Mouse (Mus musculus): ENCODE data around the gene Usp53. TPM values are rescaled to one million over a fixed set of nuclear protein-coding genes. Genes with fewer than 3 reads are reported as not detected.

Usp53 gene
- polyA plus RNA-seq, 1 experiment from 2014 or later, result 3.0 TPM

GRCm38 (mm10) chr3:122998511-122998910 lies 14.2 kb upstream of the Usp53 start:
- ATAC-seq (ENCODE audit: low read depth), result no peak
- Histone ChIP-seq H3K9ac (ENCODE audit: low read depth, low read length) (no peak overlapping the region), H3K36me3 (ENCODE audit: control insufficient read depth, insufficient read depth) (no peaks in the 10 kb centered on the region), H3K4me1 (ENCODE audit: control insufficient read depth, low read depth, low read length) (no peaks in the 10 kb centered on the region), H3K27ac (ENCODE audit: low read length) (no peak overlapping the region), H3K4me3 (ENCODE audit: low read depth, low read length) (no peak overlapping the region), H3K27me3 (ENCODE audit: control insufficient read depth, insufficient read depth, low read depth, low read length) (no peaks in the 10 kb centered on the region), H3K4me2 (ENCODE audit: low read depth, low read length) (no peak overlapping the region), H3K9me3 (replicated peaks; ENCODE audit: control insufficient read depth, low read length) (no peaks in the 10 kb centered on the region)
- WGBS (ENCODE audit: insufficient replicate concordance), result 66% methylated on average over 8 of the region's 8 CpGs

GRCm38 (mm10) chr3:122996968-122997367 lies 12.7 kb upstream of the Usp53 start:
- Histone ChIP-seq H3K4me3 (ENCODE audit: low read depth, low read length) (no peak overlapping the region), H3K4me2 (ENCODE audit: low read depth, low read length) (no peak overlapping the region), H3K36me3 (ENCODE audit: control insufficient read depth, insufficient read depth) (no peaks in the 10 kb centered on the region), H3K9ac (ENCODE audit: low read depth, low read length) (no peak overlapping the region), H3K9me3 (replicated peaks; ENCODE audit: control insufficient read depth, low read length) (no peaks in the 10 kb centered on the region), H3K27ac (ENCODE audit: low read length) (no peak overlapping the region), H3K4me1 (ENCODE audit: control insufficient read depth, low read depth, low read length) (no peaks in the 10 kb centered on the region), H3K27me3 (ENCODE audit: control insufficient read depth, insufficient read depth, low read depth, low read length) (no peaks in the 10 kb centered on the region)
- WGBS (ENCODE audit: insufficient replicate concordance), result 24% methylated on average over 1 of the region's 1 CpGs
- no peak for ATAC-seq (ENCODE audit: low read depth)

- 71% methylated on average over 11 of the region's 11 CpGs for WGBS (ENCODE audit: insufficient replicate concordance)
- H3K9ac ChIP-seq (ENCODE audit: low read depth, low read length), result no peak overlapping the region
Measured at GRCm38 (mm10) chr3:122986906-122987305, 2.6 kb upstream of the Usp53 start.

GRCm38 (mm10) chr3:122986386-122986785 lies 2.1 kb upstream of the Usp53 start:
- Histone ChIP-seq H3K9me3 (replicated peaks; ENCODE audit: control insufficient read depth, low read length) (no peaks in the 10 kb centered on the region), H3K36me3 (ENCODE audit: control insufficient read depth, insufficient read depth) (no peaks in the 10 kb centered on the region), H3K27ac (ENCODE audit: low read length) (no peak overlapping the region), H3K4me2 (ENCODE audit: low read depth, low read length) (no peak overlapping the region), H3K4me3 (ENCODE audit: low read depth, low read length) (no peak overlapping the region), H3K9ac (ENCODE audit: low read depth, low read length) (no peak overlapping the region), H3K27me3 (ENCODE audit: control insufficient read depth, insufficient read depth, low read depth, low read length) (no peaks in the 10 kb centered on the region), H3K4me1 (ENCODE audit: control insufficient read depth, low read depth, low read length) (peaks cover 14% of the 10 kb centered on the region; the same call in 1 of the 2 replicates)
- ATAC-seq (ENCODE audit: low read depth), result no peak
- 14% methylated on average over 1 of the region's 1 CpGs for WGBS (ENCODE audit: insufficient replicate concordance)

More at GRCm38 (mm10) chr3:122986906-122987305, 2.6 kb upstream of the Usp53 start:
- Histone ChIP-seq H3K4me3 (ENCODE audit: low read depth, low read length) (no peak overlapping the region), H3K27me3 (ENCODE audit: control insufficient read depth, insufficient read depth, low read depth, low read length) (no peaks in the 10 kb centered on the region), H3K9me3 (replicated peaks; ENCODE audit: control insufficient read depth, low read length) (no peaks in the 10 kb centered on the region), H3K4me1 (ENCODE audit: control insufficient read depth, low read depth, low read length) (peaks cover 14% of the 10 kb centered on the region; the same call in 1 of the 2 replicates), H3K4me2 (ENCODE audit: low read depth, low read length) (no peak overlapping the region), H3K36me3 (ENCODE audit: control insufficient read depth, insufficient read depth) (no peaks in the 10 kb centered on the region), H3K27ac (ENCODE audit: low read length) (no peak overlapping the region)
- no peak for ATAC-seq (ENCODE audit: low read depth)

GRCm38 (mm10) chr3:122985183-122985944 lies 1.1 kb upstream of the Usp53 start:
- Histone ChIP-seq H3K27me3 (ENCODE audit: control insufficient read depth, insufficient read depth, low read depth, low read length) (no peaks in the 10 kb centered on the region), H3K4me1 (ENCODE audit: control insufficient read depth, low read depth, low read length) (peaks cover 14% of the 10 kb centered on the region; the same call in 1 of the 2 replicates), H3K9me3 (replicated peaks; ENCODE audit: control insufficient read depth, low read length) (no peaks in the 10 kb centered on the region), H3K4me2 (ENCODE audit: low read depth, low read length) (peak overlapping the region; percentile 96), H3K36me3 (ENCODE audit: control insufficient read depth, insufficient read depth) (no peaks in the 10 kb centered on the region), H3K4me3 (ENCODE audit: low read depth, low read length) (peak overlapping the region; percentile 83), H3K27ac (ENCODE audit: low read length) (no peak overlapping the region), H3K9ac (ENCODE audit: low read depth, low read length) (peak overlapping the region; percentile 76)
- no peak for ATAC-seq (ENCODE audit: low read depth)
- WGBS (ENCODE audit: insufficient replicate concordance), result 27% methylated on average over 13 of the region's 13 CpGs

GRCm38 (mm10) chr3:122983849-122984248 lies 461 bp downstream of the Usp53 start:
- Histone ChIP-seq H3K4me2 (ENCODE audit: low read depth, low read length) (peak overlapping the region; percentile 96), H3K4me3 (ENCODE audit: low read depth, low read length) (peak overlapping the region; percentile 83), H3K27me3 (ENCODE audit: control insufficient read depth, insufficient read depth, low read depth, low read length) (no peaks in the 10 kb centered on the region), H3K36me3 (ENCODE audit: control insufficient read depth, insufficient read depth) (no peaks in the 10 kb centered on the region), H3K4me1 (ENCODE audit: control insufficient read depth, low read depth, low read length) (peaks cover 14% of the 10 kb centered on the region; the same call in 1 of the 2 replicates), H3K9ac (ENCODE audit: low read depth, low read length) (peak overlapping the region; percentile 82), H3K27ac (ENCODE audit: low read length) (peak overlapping the region; percentile 93), H3K9me3 (replicated peaks; ENCODE audit: control insufficient read depth, low read length) (no peaks in the 10 kb centered on the region)
- under 1% methylated on average over 30 of the region's 30 CpGs for WGBS (ENCODE audit: insufficient replicate concordance)
- ATAC-seq (ENCODE audit: low read depth), result peak; percentile 58

- Histone ChIP-seq H3K36me3 (ENCODE audit: control insufficient read depth, insufficient read depth) (no peaks in the 10 kb centered on the region), H3K4me1 (ENCODE audit: control insufficient read depth, low read depth, low read length) (no peaks in the 10 kb centered on the region; the same call in 1 of the 2 replicates), H3K27ac (ENCODE audit: low read length) (no peak overlapping the region), H3K9ac (ENCODE audit: low read depth, low read length) (no peak overlapping the region), H3K4me3 (ENCODE audit: low read depth, low read length) (no peak overlapping the region), H3K9me3 (replicated peaks; ENCODE audit: control insufficient read depth, low read length) (no peaks in the 10 kb centered on the region), H3K27me3 (ENCODE audit: control insufficient read depth, insufficient read depth, low read depth, low read length) (no peaks in the 10 kb centered on the region), H3K4me2 (ENCODE audit: low read depth, low read length) (no peak overlapping the region)
- 26% methylated on average over 1 of the region's 1 CpGs for WGBS (ENCODE audit: insufficient replicate concordance)
- ATAC-seq (ENCODE audit: low read depth), result peak; percentile 48
Measured at GRCm38 (mm10) chr3:122975964-122976363, 8.3 kb downstream of the Usp53 start.

GRCm38 (mm10) chr3:122975363-122975762 lies 8.9 kb downstream of the Usp53 start:
- H3K4me2 ChIP-seq (ENCODE audit: low read depth, low read length), result no peak overlapping the region
- H3K4me3 ChIP-seq (ENCODE audit: low read depth, low read length), result no peak overlapping the region
- ATAC-seq (ENCODE audit: low read depth), result no peak
- H3K9ac ChIP-seq (ENCODE audit: low read depth, low read length), result no peak overlapping the region
- no peaks in the 10 kb centered on the region for H3K36me3 ChIP-seq (ENCODE audit: control insufficient read depth, insufficient read depth)
- WGBS (ENCODE audit: insufficient replicate concordance), result 57% methylated on average over 4 of the region's 4 CpGs
- H3K27ac ChIP-seq (ENCODE audit: low read length), result no peak overlapping the region
- H3K4me1 ChIP-seq (ENCODE audit: control insufficient read depth, low read depth, low read length), result no peaks in the 10 kb centered on the region; the same call in 1 of the 2 replicates
- no peaks in the 10 kb centered on the region for H3K9me3 ChIP-seq (replicated peaks; ENCODE audit: control insufficient read depth, low read length)
- H3K27me3 ChIP-seq (ENCODE audit: control insufficient read depth, insufficient read depth, low read depth, low read length), result no peaks in the 10 kb centered on the region

- ATAC-seq (ENCODE audit: low read depth), result no peak
- Histone ChIP-seq H3K9me3 (replicated peaks; ENCODE audit: control insufficient read depth, low read length) (no peaks in the 10 kb centered on the region), H3K27ac (ENCODE audit: low read length) (no peak overlapping the region), H3K9ac (ENCODE audit: low read depth, low read length) (no peak overlapping the region), H3K27me3 (ENCODE audit: control insufficient read depth, insufficient read depth, low read depth, low read length) (no peaks in the 10 kb centered on the region), H3K4me1 (ENCODE audit: control insufficient read depth, low read depth, low read length) (no peaks in the 10 kb centered on the region; the same call in 1 of the 2 replicates), H3K36me3 (ENCODE audit: control insufficient read depth, insufficient read depth) (no peaks in the 10 kb centered on the region), H3K4me2 (ENCODE audit: low read depth, low read length) (no peak overlapping the region), H3K4me3 (ENCODE audit: low read depth, low read length) (no peak overlapping the region)
- 65% methylated on average over 3 of the region's 3 CpGs for WGBS (ENCODE audit: insufficient replicate concordance)
Measured at GRCm38 (mm10) chr3:122974833-122975232, 9.5 kb downstream of the Usp53 start.
